Mouse (Mus musculus): ENCODE measurements around the gene Xcl1.
"Not testable (repeated sequence)": the region's sequence is repeated elsewhere in the genome, so short reads cannot be mapped to it uniquely, and the experiment has no call there.

Gene Xcl1

DNA sequence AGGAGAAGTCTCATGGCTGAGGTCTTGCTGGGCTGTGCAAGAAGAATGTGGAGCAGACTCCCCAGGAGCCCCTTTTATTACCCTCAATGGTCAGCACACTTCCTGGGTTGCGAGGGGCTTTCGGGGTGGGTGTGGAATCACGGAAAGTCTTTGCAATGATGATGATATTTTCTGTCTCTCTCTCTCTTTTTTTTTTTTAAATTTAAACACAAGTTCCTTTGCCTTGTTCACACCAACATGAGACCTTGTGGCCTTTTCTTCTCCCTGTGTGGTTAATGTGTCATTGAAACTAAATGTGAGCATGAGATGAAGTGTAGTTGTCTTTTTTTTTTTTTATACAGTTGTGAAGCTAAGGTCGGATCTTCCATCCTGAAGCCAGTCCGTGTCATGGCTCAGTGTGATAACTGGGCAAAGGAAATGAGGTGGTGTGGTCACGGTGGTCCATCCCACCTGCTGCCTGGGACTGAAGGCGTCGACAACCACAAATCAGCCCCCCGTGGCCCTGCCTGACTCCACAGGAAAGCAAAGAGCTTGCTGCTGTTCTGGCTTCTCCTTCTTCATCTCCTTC is at the start of gene Xcl1:
Gene Xcl1 (minus strand): TSS at position 51 of the 568 bp plus-strand sequence.
- in situ Hi-C loops (cut with MboI; ENCODE audit: low pct_unique_long_range_greater_than_20kb in 1 of 2, low sequenced_read_pairs in 2 of 2, unreplicated experiment in 1 of 2), result no loop called here

DNA sequence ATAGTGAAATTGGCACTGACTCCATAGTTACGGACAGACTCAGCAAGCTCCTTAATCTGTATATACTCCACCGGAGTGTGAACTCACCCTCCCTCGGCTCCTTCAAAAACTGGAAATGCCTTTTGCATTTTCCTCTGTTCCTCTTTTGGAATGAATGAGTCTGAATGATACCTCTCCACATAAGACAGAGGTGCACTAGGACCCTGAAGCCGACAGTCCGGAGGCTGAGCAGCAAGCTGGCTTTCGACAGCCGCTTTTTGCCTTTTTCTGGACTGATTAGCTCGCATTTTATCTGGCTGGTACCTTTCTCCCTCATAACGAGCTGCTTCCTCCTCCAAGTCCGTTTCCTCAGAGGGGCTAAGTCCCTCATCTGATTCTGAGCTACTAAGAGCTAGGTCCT is 49.4 kb upstream of the Xcl1 start:
- in situ Hi-C loops (cut with MboI; ENCODE audit: low pct_unique_long_range_greater_than_20kb in 1 of 2, low sequenced_read_pairs in 2 of 2, unreplicated experiment in 1 of 2), result not testable (repeated sequence)

DNA sequence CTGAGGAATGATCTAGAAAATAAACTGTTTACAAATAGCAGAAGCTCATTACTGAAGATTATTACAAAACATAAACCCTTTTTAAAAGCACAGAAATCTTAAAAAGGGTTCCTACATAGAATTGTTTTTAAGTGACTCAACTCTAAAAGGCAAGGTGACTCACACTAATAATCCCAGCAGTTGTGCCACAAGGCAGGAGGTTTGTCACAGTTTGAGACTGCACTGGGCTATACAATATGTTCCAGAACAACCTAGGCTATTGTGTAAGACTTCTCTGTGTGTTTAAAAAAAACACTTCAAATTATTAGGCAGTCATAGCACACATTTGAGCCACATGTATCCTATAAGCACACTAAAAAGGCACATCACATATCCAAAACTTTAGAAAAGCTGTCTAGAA is 42.0 kb upstream of the Xcl1 start:
- in situ Hi-C loops (cut with MboI; ENCODE audit: low pct_unique_long_range_greater_than_20kb in 1 of 2, low sequenced_read_pairs in 2 of 2, unreplicated experiment in 1 of 2), result no loop called here

DNA sequence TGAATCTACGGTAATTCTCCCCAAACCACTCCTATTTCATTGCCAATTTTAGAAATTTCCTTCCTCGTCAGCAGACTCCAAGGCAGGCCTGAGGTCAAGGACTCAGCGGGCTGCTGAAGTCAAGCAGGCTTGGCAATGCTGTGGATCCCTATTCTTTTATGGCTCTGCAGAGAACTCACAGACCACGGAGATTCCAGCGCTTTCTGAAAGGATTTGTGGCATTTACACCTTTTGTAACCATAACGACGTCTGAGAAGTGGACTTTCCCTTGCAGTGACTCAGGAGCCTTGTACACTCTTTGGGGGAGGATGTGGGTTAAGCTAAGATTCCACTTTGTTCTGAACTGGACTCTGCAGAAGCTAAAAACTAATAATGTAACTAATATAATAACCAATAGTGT is 40.4 kb upstream of the Xcl1 start:
- in situ Hi-C loops (cut with MboI; ENCODE audit: low pct_unique_long_range_greater_than_20kb in 1 of 2, low sequenced_read_pairs in 2 of 2, unreplicated experiment in 1 of 2), result no loop called here

DNA sequence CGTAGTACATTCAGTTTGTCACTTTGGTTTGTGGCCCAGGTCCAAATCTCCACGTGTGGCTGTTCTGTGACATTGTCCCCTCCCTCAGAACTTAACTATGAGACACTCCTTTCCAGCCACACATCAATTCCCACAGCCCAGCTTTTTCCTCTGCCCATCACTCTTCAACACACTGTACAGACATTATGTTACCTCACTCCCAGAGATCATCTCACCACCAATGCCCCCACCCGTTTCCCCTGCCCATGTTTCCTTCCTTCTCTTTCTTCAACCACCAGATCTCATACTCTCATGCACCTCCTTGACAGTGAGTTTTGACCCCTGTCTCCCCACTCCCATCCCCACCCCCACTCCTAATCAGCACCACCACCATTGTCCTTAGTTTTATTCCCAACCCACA is 39.9 kb upstream of the Xcl1 start:
- in situ Hi-C loops (cut with MboI; ENCODE audit: low pct_unique_long_range_greater_than_20kb in 1 of 2, low sequenced_read_pairs in 2 of 2, unreplicated experiment in 1 of 2), result no loop called here

DNA sequence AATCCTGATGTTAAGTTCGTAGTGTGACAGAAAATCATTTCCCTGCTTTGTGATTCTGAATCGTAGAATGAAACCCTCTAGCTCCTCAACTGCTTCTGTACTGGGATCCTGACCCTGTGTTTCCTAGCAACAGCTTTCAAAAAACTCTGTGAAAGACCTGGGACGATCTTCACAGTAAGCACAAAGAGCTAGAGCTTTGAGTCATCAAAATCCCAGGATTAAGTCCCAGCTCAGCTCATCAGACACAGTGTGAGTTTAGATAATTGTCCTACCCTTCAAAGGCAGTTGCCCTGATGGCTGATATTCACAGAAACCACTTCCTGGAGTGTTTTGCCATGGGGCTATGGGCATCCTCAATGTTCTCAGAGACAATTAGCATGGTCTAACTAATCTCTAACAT is 38.5 kb upstream of the Xcl1 start:
- in situ Hi-C loops (cut with MboI; ENCODE audit: low pct_unique_long_range_greater_than_20kb in 1 of 2, low sequenced_read_pairs in 2 of 2, unreplicated experiment in 1 of 2), result no loop called here

DNA sequence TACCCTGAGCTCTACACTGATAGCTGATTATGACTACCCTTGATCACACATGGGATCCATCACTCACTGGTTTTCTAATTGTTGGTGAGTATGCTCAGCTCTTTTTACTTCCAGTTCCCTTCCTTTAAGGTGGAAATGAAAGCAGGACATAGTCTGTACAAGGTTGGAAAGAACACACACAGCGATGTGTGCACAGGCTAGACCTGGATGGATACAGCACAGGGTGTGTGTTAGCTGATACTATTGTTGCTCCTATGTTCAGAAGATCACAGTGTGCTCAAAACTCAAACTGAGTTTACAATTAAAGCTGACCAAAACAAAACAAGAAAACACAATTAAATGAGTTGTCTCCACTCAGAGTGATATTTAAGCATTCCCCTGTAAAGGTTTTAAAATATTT is 38.0 kb upstream of the Xcl1 start:
- in situ Hi-C loops (cut with MboI; ENCODE audit: low pct_unique_long_range_greater_than_20kb in 1 of 2, low sequenced_read_pairs in 2 of 2, unreplicated experiment in 1 of 2), result no loop called here

DNA sequence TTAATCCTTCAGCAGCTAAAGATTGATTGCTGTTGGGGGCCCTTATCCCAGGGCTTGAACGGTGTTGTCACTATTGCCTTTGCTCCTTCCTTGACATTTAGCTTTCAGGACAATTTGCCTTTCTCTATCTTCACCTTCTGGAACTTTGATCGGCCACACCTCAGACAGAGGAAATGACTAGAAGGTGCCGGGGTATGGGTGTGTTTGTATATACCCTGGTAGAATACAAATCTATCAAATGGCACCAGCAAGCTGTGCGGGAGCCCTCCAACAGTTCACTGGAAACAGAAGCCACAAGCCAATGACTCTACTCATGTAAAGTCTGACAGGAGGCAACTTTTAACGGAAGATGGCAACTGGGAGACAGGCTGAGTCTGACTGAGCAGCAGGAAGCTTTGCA is 37.4 kb upstream of the Xcl1 start:
- in situ Hi-C loops (cut with MboI; ENCODE audit: low pct_unique_long_range_greater_than_20kb in 1 of 2, low sequenced_read_pairs in 2 of 2, unreplicated experiment in 1 of 2), result no loop called here

DNA sequence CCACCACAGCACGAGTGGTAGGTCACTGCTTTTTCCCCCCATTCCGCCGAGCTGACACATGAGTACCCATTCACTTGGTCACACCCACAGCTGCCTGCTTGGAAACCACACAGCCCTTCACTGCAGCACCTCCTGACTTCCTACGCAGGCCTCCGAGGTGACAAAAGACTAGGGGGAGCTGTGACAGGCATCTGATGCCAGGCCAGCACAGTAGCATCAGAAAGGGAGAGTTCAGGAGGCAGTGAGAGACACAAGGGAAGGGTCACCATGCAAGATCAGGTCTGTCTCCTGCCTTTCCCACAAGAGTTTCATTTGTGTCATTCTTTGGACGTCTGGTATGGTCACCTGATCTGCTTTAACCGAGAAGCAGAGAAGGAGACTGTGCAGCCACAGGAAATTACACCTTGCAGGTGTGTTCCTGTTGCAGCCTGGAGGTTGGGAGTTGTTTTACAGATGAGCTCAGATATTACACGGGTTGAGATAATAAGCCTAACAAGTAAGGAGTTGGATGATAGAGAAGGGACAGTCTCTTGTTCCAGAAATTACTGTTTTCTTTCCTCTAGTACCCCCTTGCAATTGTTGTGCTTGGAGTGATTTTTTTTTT is 30.9 kb upstream of the Xcl1 start:
- in situ Hi-C loops (cut with MboI; ENCODE audit: low pct_unique_long_range_greater_than_20kb in 1 of 2, low sequenced_read_pairs in 2 of 2, unreplicated experiment in 1 of 2), result no loop called here

DNA sequence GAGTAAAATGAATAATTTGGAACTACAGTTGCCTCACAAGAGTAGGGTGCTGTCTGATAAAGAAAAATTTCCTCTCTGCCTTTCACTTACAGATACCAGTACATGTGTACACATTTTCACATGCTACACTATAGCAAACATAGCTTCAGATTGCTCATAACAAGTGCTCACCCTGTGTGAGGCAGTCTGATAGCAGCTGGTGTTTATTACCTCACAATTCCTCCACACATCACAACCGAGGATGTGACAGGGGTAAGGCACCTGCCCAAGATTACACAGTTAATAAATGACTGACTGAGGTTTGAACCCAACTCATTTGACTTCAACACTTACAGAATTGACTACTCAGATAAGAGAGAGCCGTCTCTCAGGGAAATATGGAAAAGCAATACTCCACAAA is 25.3 kb upstream of the Xcl1 start:
- in situ Hi-C loops (cut with MboI; ENCODE audit: low pct_unique_long_range_greater_than_20kb in 1 of 2, low sequenced_read_pairs in 2 of 2, unreplicated experiment in 1 of 2), result no loop called here

DNA sequence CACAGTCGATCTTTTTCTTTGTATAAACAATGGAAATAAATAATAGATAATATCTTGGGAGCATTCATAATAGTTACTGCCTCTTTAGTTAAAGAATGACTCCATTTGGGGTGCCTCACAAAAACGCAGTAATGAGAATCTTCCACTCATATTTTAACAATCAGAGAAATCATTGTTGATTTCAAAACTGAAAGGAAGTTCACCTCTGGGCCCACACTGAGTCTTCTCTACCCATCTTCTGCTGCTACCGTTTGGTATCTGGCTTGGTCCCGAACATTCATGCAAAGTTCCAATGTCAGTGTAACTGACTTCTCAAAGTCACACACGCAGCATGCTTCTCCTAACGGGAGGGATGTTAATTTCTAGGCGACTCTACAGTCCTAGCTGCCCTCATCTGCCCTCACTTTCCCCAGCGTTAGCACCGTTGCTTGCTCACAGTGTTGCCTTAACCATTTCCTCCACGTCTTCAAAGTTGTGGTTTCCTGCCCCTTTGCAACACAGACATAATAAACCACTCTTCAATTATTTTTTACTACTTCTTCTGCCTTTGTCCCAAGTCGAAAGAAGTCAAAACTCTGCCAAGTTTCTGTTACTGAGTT is 24.6 kb upstream of the Xcl1 start:
- in situ Hi-C loops (cut with MboI; ENCODE audit: low pct_unique_long_range_greater_than_20kb in 1 of 2, low sequenced_read_pairs in 2 of 2, unreplicated experiment in 1 of 2), result no loop called here

DNA sequence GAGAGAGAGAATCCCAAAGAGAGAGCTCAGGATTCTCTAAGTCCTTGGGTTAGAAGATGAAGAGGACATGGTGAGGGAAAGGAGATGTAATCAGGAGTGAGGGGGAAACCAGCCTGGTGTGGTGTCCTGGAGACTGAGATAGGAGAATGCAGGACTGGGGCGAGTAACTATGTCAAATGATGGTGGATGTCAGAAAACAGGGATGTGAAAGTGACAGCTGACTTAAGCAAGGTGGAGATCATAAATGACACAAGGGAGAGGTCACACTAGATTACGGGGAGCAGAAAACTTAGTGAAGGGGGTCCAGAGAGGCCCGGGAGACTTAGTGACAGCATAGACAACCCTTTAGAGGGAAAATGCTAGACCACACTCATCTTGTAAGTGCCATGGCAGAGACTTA is 23.8 kb upstream of the Xcl1 start:
- in situ Hi-C loops (cut with MboI; ENCODE audit: low pct_unique_long_range_greater_than_20kb in 1 of 2, low sequenced_read_pairs in 2 of 2, unreplicated experiment in 1 of 2), result no loop called here

DNA sequence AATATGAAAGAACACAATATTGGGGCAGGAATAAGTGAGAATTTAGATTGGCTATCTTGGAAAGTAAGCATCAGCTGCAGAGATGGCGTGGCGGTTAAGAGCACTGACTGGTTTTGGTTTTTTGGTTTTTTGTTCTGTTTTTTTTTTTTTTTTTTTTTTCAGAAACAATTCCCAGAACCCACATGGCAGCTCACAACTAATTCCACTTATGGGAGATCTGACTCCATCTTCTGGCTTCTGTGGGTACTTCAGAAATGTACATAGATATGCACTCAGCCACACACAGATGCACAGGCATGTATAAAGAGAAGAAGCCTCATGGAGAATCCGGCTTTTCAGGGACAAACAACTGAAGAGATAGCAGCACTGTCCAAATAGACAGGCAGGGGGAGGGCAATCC is 22.6 kb upstream of the Xcl1 start:
- in situ Hi-C loops (cut with MboI; ENCODE audit: low pct_unique_long_range_greater_than_20kb in 1 of 2, low sequenced_read_pairs in 2 of 2, unreplicated experiment in 1 of 2), result no loop called here

DNA sequence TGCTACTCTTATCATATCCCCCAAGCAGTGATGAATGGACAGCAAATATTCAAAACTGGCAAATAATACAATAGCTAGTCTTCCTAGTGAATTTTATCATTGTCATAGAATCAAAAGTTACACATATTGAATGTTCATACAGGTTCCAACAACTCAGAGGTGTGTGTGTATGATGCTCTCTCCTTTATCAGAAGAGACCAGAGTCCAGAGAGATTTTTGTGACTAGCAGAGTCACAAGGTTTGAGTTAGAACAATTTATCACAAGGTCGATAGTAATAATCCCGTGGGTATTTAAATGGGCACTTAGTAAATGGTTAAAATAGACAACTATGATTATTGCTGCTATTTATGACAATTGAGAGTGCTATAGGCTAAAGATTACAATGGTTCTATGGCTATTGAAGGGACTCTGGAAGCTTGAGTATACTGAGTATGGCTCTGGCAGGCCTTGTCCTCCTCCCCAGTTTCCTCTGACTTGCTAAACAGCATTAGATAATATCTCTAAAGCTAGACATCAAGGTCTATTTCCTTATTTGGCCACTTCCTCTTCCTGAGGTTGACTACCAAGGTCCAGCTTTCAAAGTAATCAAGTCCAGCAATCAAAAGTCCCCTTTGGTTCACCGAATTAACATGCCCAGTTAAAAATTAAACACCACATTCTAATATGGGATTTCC is 21.5 kb upstream of the Xcl1 start:
- in situ Hi-C loops (cut with MboI; ENCODE audit: low pct_unique_long_range_greater_than_20kb in 1 of 2, low sequenced_read_pairs in 2 of 2, unreplicated experiment in 1 of 2), result no loop called here

DNA sequence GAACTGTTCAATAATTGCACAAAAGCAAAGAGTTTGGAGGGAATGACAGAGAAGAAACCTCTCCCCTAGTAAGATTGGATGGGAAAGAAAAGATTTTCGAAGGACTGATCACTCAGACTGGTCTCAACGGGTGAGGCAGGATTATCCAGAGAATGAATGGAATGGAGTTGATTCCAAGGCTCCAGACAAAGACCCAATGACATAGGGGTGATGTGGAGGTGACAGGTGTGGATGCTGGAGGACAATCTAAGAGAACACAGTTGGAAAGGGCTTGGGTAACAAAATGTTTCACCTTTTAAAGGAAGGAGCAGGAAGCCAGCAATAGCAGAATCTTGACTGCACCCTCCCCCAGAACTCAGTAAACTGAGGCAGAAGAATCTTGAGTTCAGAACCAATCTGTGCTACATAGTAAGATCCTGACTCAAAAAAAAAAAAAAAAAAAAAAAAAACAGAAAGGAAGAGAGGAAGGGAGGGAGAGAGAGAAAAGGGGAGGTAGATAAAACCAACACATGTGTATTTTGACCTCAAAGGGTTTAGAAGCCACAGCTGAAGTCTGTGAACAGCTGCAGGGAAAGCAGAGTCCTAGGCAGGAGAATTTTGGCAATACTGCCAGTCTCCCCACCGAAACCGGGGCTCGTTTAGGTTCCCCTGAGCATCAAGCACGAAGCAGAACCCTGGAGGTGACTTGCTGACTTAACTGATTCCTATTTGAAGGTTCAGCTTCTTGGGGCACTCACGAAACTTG is 20.3 kb upstream of the Xcl1 start:
- in situ Hi-C loops (cut with MboI; ENCODE audit: low pct_unique_long_range_greater_than_20kb in 1 of 2, low sequenced_read_pairs in 2 of 2, unreplicated experiment in 1 of 2), result no loop called here

DNA sequence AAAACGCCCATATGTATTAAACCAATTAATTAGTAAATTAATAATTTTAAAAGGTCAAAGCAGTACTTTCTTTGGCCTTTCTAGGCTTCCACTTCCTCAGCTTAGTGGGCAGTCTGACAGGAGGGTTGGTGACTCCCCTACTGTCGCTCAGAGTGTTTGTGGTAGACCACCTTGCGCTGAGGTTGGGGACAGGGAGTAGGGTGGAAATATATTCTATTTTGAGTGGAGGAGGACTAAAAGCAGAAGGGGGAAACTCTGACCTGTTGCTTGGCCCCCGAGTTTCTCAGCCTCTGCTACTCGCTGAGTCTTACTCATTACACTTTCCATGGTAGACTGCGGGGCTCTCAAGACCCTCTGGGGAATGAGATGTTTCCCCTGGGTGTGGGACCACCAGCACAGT is 18.2 kb upstream of the Xcl1 start:
- in situ Hi-C loops (cut with MboI; ENCODE audit: low pct_unique_long_range_greater_than_20kb in 1 of 2, low sequenced_read_pairs in 2 of 2, unreplicated experiment in 1 of 2), result no loop called here

DNA sequence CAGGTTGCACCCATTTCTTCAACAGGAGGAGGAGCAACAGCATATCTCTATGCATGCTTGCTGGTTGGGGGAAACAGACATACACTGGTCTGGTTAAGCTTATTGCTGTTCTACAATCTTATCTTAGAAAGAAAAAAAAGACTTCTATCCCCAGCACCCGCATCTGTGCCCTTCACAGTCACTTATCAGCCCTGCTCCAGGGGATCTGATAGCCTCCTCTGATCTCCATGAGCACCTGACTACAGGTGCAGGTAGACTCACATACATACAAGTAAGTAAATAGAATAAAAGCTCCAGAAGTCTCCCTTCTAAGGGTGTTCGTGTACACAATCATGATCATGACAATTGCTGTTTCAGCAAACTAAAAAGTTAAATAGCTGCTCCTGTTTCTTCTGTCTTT is 733 bp upstream of the Xcl1 start:
- in situ Hi-C loops (cut with MboI; ENCODE audit: low pct_unique_long_range_greater_than_20kb in 1 of 2, low sequenced_read_pairs in 2 of 2, unreplicated experiment in 1 of 2), result no loop called here

DNA sequence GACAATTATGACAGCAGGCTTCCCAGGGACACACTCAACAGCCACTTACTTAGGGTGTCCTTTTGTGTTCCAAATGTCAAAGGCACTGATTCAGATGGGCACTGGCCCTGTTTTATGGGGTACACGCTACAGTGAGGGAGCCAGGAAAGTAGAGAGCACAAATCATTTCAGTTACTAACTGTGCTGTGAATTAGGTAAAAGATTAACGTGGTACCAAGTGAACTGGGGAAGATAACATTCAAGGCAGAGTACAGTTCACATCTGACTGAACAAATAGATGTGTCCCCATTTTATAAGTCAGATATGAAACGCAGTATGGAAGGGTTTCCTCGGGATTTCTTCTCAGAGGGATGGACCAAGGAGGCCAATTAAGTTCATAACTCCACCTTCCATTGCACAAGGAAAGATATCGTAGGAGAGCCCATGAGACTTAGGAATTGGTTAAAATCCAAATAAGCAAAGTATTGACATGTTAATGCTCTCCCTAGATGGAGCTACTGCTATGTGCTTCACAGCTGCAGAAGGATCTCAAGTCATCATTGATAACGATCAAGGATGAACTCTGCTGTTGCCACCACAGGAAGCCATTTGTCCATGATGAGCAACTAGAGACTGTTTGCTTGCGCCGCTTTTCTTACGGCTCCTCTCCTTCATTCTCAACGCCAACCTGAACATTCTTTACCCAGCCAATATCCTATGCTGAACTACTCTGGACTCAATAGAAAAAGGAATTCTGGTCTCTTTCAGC is 1.7 kb downstream of the Xcl1 start:
- in situ Hi-C loops (cut with MboI; ENCODE audit: low pct_unique_long_range_greater_than_20kb in 1 of 2, low sequenced_read_pairs in 2 of 2, unreplicated experiment in 1 of 2), result no loop called here

DNA sequence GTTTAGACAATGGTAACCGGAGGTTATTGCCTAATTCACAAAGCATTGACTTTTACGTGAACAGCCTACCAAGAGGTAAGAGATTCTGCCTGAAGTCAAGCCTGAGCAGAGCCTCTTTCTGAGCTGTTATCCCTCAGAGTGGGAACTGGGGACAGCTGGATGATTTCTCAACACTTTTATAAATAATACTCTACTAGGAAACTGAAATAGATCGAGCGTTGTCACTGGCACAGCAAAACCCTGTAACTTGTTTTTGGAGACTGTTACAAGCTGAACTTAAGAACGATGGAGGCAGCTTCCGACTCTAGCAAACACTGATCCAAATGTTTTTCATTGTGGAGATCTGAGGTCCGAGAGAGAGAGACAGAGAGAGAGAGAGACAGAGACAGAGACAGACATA is 4.2 kb downstream of the Xcl1 start:
- in situ Hi-C loops (cut with MboI; ENCODE audit: low pct_unique_long_range_greater_than_20kb in 1 of 2, low sequenced_read_pairs in 2 of 2, unreplicated experiment in 1 of 2), result no loop called here

Measured in mouse embryonic stem cell (cell line).